Mouse (Mus musculus) myocyte (in vitro differentiated cells): ENCODE results near the gene Sorcs2.

Experiments
- CEBPB ChIP-seq: IDR thresholded peaks from 2 replicates; pipeline ENCODE4 v1.6.1; 2011; ENCODE audit warnings: mild to moderate bottlenecking, moderate library complexity; ENCODE audit not compliant: poor library complexity, insufficient read depth, severe bottlenecking
- MYOG ChIP-seq, 3 experiments: IDR thresholded peaks; one replicate each; pipeline ENCODE4 v1.6.1; 2011; ENCODE audit warnings: control low read depth in 2 of 3, low read depth in 2 of 3, mild to moderate bottlenecking in 2 of 3; ENCODE audit not compliant: insufficient read length in 2 of 3, control insufficient read depth in 1 of 3, insufficient read depth in 1 of 3
- POLR2A ChIP-seq: IDR thresholded peaks from one replicate; pipeline ENCODE4 v1.6.1; 2011; ENCODE audit warnings: low read depth, mild to moderate bottlenecking, control low read depth, moderate library complexity; ENCODE audit not compliant: insufficient read length

- TF ChIP-seq CEBPB (no peak), POLR2A (no peak), MYOG (IDR thresholded peaks at IDR 0.05; ENCODE audit: control insufficient read depth in 1 of 3, insufficient read depth in 1 of 3, insufficient read length in 2 of 3, low read depth in 2 of 3) (no peak)
Observed at GRCm38 (mm10) chr5:36099662-36100061, 298.3 kb downstream of the Sorcs2 start.
